ENCODE assay signal across 28 mouse cellular contexts in genomic region chr16:30436276-30436675, GRCm38 (mm10).
"Had no signal": no experiment of that assay in that cellular context is flagged by ENCODE, and none has a peak within 500 bp of the region (broad histone marks: within the 10 kb centered on the region; RNA-seq: fewer than 3 reads in every experiment).

No protein-coding gene starts in this region.

- H3K4me3 ChIP-seq: embryonic facial prominence, embryonic 10.5 days; embryonic facial prominence, embryonic 12.5 days; embryonic facial prominence, embryonic 13.5 days; embryonic facial prominence, embryonic 15.5 days; erythroblast, embryonic 14.5 days; forebrain, embryonic 10.5 days; forebrain, embryonic 12.5 days; forebrain, embryonic 13.5 days; forebrain, embryonic 15.5 days; heart, adult 2 months; heart, embryonic 10.5 days; heart, embryonic 12.5 days; heart, embryonic 13.5 days had no signal

- ATAC-seq: forebrain, embryonic 13.5 days; forebrain, embryonic 14.5 days; forebrain, embryonic 15.5 days; forebrain, embryonic 16.5 days; forebrain, postnatal 0 days had no signal

- DNase-seq: cerebellum, adult 9-10 months; cerebellum, adult 9-11 months; cerebellum, postnatal 10 days; cerebellum, postnatal 14 days; cerebellum, postnatal 25 days; cerebellum, postnatal 36 days; embryo, embryonic 11 days; forebrain, postnatal 0 days; gastrocnemius, postnatal 10 days; gastrocnemius, postnatal 14 days; gastrocnemius, postnatal 25 days; gastrocnemius, postnatal 36 days; heart, adult 18-20 months; heart, adult 2 months had no signal

- H3K27ac ChIP-seq: embryonic facial prominence, embryonic 10.5 days; embryonic facial prominence, embryonic 12.5 days; embryonic facial prominence, embryonic 13.5 days; embryonic facial prominence, embryonic 15.5 days; forebrain, embryonic 10.5 days; forebrain, embryonic 12.5 days; forebrain, embryonic 13.5 days; forebrain, embryonic 15.5 days; heart, adult 2 months had no signal
